Mouse (Mus musculus) left cerebral cortex, postnatal 36 days (tissue): ENCODE measurements around the gene Gm5478. TPM values are rescaled to one million over a fixed set of nuclear protein-coding genes. Genes with fewer than 3 reads are reported as not detected.
"Not testable (repeated sequence)": the region's sequence is repeated elsewhere in the genome, so short reads cannot be mapped to it uniquely, and the experiment has no call there.

Experiments
- DNase-seq, 2 experiments: peaks; one replicate each; pipeline ENCODE4 v3.0.0; 2021 to 2022; ENCODE audit warnings: low spot score in 2 of 2, mixed read lengths in 1 of 2
- intact Hi-C: fragments of 180-260 bp; cut with DNase I; formaldehyde crosslinking; loops from one replicate; pipeline ENCODE4 v1.15.1; 2025
- microRNA-seq: library from miRNA; unstranded; fragments of <30 nt; microRNA quantifications from one replicate; pipeline ENCODE4 v1.2.0, GENCODE M21; 2022
- total RNA-seq, 2 experiments: library from RNA; stranded (reverse); gene quantifications; 2 replicates each; pipeline ENCODE4 v1.2.3; 2021

Gm5478 gene
- total RNA-seq = not detected

GRCm38 (mm10) chr15:101647280-101647679, at the start of gene Gm5478:
Gene Gm5478 (minus strand): TSS chr15:101647380.
- no peak for DNase-seq
- intact Hi-C loops = no loop called here

- intact Hi-C loops = no loop called here
Observed at GRCm38 (mm10) chr15:101694207-101694606, 47.0 kb upstream of the Gm5478 start, which contains the start of gene Krt6a. Gene Krt6a (minus strand): TSS chr15:101694307.

GRCm38 (mm10) chr15:101690460-101690859, 43.3 kb upstream of the Gm5478 start:
- intact Hi-C loops, DNase-seq: not testable (repeated sequence)

More at GRCm38 (mm10) chr15:101694207-101694606, 47.0 kb upstream of the Gm5478 start, which contains the start of gene Krt6a:
- no peak for DNase-seq

- intact Hi-C loops = no loop called here
- DNase-seq = no peak
Observed at GRCm38 (mm10) chr15:101688161-101688560, 41.0 kb upstream of the Gm5478 start.

GRCm38 (mm10) chr15:101680187-101680586, 33.0 kb upstream of the Gm5478 start, which contains the start of gene Krt6b:
Gene Krt6b (minus strand): TSS chr15:101680287.
- DNase-seq = no peak
- intact Hi-C loops = no loop called here

- intact Hi-C loops = no loop called here
Observed at GRCm38 (mm10) chr15:101675978-101676377, 28.8 kb upstream of the Gm5478 start.

GRCm38 (mm10) chr15:101652736-101653265, 5.6 kb upstream of the Gm5478 start:
- DNase-seq = no peak
- intact Hi-C loops = no loop called here

More at GRCm38 (mm10) chr15:101675978-101676377, 28.8 kb upstream of the Gm5478 start:
- no peak for DNase-seq

GRCm38 (mm10) chr15:101627884-101628283, 19.3 kb downstream of the Gm5478 start, which contains the start of gene Gm5414:
Gene Gm5414 (minus strand): TSS chr15:101628188.
- DNase-seq = no peak
- intact Hi-C loops = no loop called here

GRCm38 (mm10) chr15:101599123-101599522, 48.1 kb downstream of the Gm5478 start:
- intact Hi-C loops = no loop called here

More at GRCm38 (mm10) chr15:101599123-101599522, 48.1 kb downstream of the Gm5478 start:
- no peak for DNase-seq

Small RNA genes lying within 50 kb of the gene (microRNA-seq; reads per million reads assigned to microRNA genes)
- gene Gm44342 = not detected
- gene Gm44383 = not detected
- not detected for gene Gm44479

Other genes with a start within 250 kb of the Gm5478 start
- under 1 TPM in 1 of 2 experiments, not detected in 1; 0.07 TPM for gene Krt7, start 236.3 kb downstream of the Gm5478 start, total RNA-seq
- under 1 TPM in 1 of 2 experiments, not detected in 1; 0.37 TPM for gene Krt87, start 208.6 kb downstream of the Gm5478 start, total RNA-seq
- not detected for gene Krt88, start 199.6 kb downstream of the Gm5478 start, total RNA-seq
- not detected for gene Krt81, start 183.6 kb downstream of the Gm5478 start, total RNA-seq
- not detected for gene Krt86, start 173.9 kb downstream of the Gm5478 start, total RNA-seq
- not detected for gene Krt83, start 155.9 kb downstream of the Gm5478 start, total RNA-seq
- gene Gm49425, start 130.1 kb downstream of the Gm5478 start, total RNA-seq = not detected
- gene Krt84, start 114.6 kb downstream of the Gm5478 start, total RNA-seq = not detected
- not detected for gene Krt82, start 96.7 kb downstream of the Gm5478 start, total RNA-seq
- not detected for gene Krt90, start 84.4 kb downstream of the Gm5478 start, total RNA-seq
- gene Krt75, start 73.5 kb downstream of the Gm5478 start, total RNA-seq = not detected
- not detected for gene Gm5414, start 19.2 kb downstream of the Gm5478 start, total RNA-seq
- gene Krt6b, start 32.9 kb upstream of the Gm5478 start, total RNA-seq = not detected
- gene Krt6a, start 46.9 kb upstream of the Gm5478 start, total RNA-seq = not detected
- not detected for gene Krt5, start 65.5 kb upstream of the Gm5478 start, total RNA-seq
- gene Krt71, start 95.7 kb upstream of the Gm5478 start, total RNA-seq = not detected
- not detected for gene Krt72, start 139.1 kb upstream of the Gm5478 start, total RNA-seq
- gene Krt73, start 155.0 kb upstream of the Gm5478 start, total RNA-seq = 1 to 10 TPM; 1.5 to 1.6 TPM
- gene Krt2, start 170.8 kb upstream of the Gm5478 start, total RNA-seq = under 1 TPM; 0.15 to 0.29 TPM
- 1 to 10 TPM; 1.7 to 1.8 TPM for gene Krt1, start 203.4 kb upstream of the Gm5478 start, total RNA-seq
- 1 to 10 TPM; 8.8 to 9.8 TPM for gene Krt77, start 222.3 kb upstream of the Gm5478 start, total RNA-seq
- gene Krt76, start 245.5 kb upstream of the Gm5478 start, total RNA-seq = not detected